Mouse (Mus musculus): Measurements from ENCODE around the gene Olfr1245. TPM values are rescaled to one million over a fixed set of nuclear protein-coding genes. Genes with fewer than 3 reads are reported as not detected.

The Olfr1245 gene
- total and polyA plus RNA-seq, 2 experiments from 2014 or later = not detected

DNA sequence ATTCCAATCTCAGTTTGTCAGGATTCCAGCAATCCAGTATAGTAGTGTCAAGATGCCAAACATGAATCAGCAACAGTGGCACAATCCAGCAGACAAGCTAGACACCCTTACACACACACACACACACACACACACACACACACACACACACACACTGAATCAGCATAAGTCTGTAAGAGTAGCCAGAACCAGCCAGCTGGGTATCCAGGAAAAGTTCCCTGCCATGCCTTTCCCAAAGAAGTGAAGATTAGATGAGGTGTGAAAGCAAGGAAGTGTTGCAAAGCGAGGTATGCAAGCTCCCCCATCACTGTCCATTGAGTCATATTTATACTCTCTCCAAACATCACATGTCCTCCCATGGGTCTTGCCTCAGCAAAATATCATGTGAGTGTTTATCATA, 38.3 kb downstream of the Olfr1245 start:
- 67% methylated on average over 1 of the region's 1 CpGs for WGBS
- no peak overlapping the region for H3K4me3 ChIP-seq (ENCODE audit: low read depth, low read length)
- ATAC-seq (ENCODE audit: low FRiP score) = no peak

DNA sequence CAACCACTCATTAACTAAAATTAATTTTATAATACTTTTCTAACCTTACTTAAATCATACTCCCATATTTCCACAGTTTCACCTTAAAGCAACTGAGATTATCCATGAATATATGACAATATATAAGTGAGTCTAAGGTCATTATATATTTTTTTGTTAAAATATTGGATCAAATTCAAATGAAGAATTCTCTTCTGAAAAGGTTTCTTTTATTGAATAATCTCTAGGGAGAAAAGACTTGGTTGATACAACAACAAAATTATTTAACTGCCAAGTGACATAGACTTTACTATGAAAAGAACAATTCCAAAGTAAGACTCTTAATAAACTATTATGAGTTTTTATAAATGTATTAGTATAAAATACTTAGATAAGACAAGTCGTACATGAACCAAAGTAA, 46.9 kb downstream of the Olfr1245 start, which contains the start of gene Olfr1243:
TSS of gene Olfr1243 (minus strand) at position 101 of the 400 bp plus-strand sequence.
- H3K36me3 ChIP-seq (ENCODE audit: insufficient read depth, low read length) = no peaks in the 10 kb centered on the region
- H3K4me1 ChIP-seq (ENCODE audit: insufficient read depth, low read length) = no peaks in the 10 kb centered on the region
- no peak for ATAC-seq (ENCODE audit: low FRiP score)
- no peak within 1 kb of the TSS for H3K4me2 ChIP-seq (ENCODE audit: low read depth, low read length, poor library complexity, severe bottlenecking)
- no peaks in the 10 kb centered on the region for H3K9me3 ChIP-seq (ENCODE audit: low read length)
- no peak for DNase-seq (ENCODE audit: low spot score)
- no peak within 1 kb of the TSS for H3K27ac ChIP-seq (ENCODE audit: low read depth, low read length)
- H3K27me3 ChIP-seq (ENCODE audit: insufficient read depth, low read length) = no peaks in the 10 kb centered on the region
- TF ChIP-seq CTCF (IDR thresholded peaks at IDR 0.05) = no peak
- no peak within 1 kb of the TSS for H3K9ac ChIP-seq (replicated peaks; ENCODE audit: low read length, poor library complexity, severe bottlenecking)
- no peak within 1 kb of the TSS for H3K4me3 ChIP-seq (ENCODE audit: low read depth, low read length)
- WGBS = 89% methylated on average over 1 of the region's 1 CpGs

More for the DNA sequence above, 38.3 kb downstream of the Olfr1245 start:
- no peak overlapping the region for H3K27ac ChIP-seq (ENCODE audit: low read depth, low read length)
- H3K4me2 ChIP-seq (ENCODE audit: low read depth, low read length, poor library complexity, severe bottlenecking) = no peak overlapping the region
- no peak overlapping the region for H3K9ac ChIP-seq (replicated peaks; ENCODE audit: low read length, poor library complexity, severe bottlenecking)
- H3K9me3 ChIP-seq (ENCODE audit: low read length) = no peaks in the 10 kb centered on the region
- no peak for DNase-seq (ENCODE audit: low spot score)
- no peak for TF ChIP-seq CTCF (IDR thresholded peaks at IDR 0.05)
- no peaks in the 10 kb centered on the region for H3K4me1 ChIP-seq (ENCODE audit: insufficient read depth, low read length)
- no peaks in the 10 kb centered on the region for H3K27me3 ChIP-seq (ENCODE audit: insufficient read depth, low read length)
- no peaks in the 10 kb centered on the region for H3K36me3 ChIP-seq (ENCODE audit: insufficient read depth, low read length)

Other genes starting within 250 kb of the Olfr1245 start
- not detected in 2 replicates for gene Olfr1232, start 248.8 kb downstream of the Olfr1245 start, total RNA-seq (2014; rRNA removed)
- not detected in 2 replicates for gene Olfr1232, start 248.8 kb downstream of the Olfr1245 start, polyA plus RNA-seq (2015; fragmentation: Nextera tagmentation; extraction: Ambion mirVana)
- gene Olfr1233, start 236.0 kb downstream of the Olfr1245 start, total RNA-seq (2014; rRNA removed) = not detected in 2 replicates
- not detected in 2 replicates for gene Olfr1233, start 236.0 kb downstream of the Olfr1245 start, polyA plus RNA-seq (2015; fragmentation: Nextera tagmentation; extraction: Ambion mirVana)
- gene Olfr1234, start 213.6 kb downstream of the Olfr1245 start, total RNA-seq (2014; rRNA removed) = not detected in 2 replicates
- not detected in 2 replicates for gene Olfr1234, start 213.6 kb downstream of the Olfr1245 start, polyA plus RNA-seq (2015; fragmentation: Nextera tagmentation; extraction: Ambion mirVana)
- not detected in 2 replicates for gene Olfr1238, start 168.8 kb downstream of the Olfr1245 start, total RNA-seq (2014; rRNA removed)
- not detected in 2 replicates for gene Olfr1238, start 168.8 kb downstream of the Olfr1245 start, polyA plus RNA-seq (2015; fragmentation: Nextera tagmentation; extraction: Ambion mirVana)
- not detected in 2 replicates for gene Olfr1239, start 158.0 kb downstream of the Olfr1245 start, total RNA-seq (2014; rRNA removed)
- gene Olfr1239, start 158.0 kb downstream of the Olfr1245 start, polyA plus RNA-seq (2015; fragmentation: Nextera tagmentation; extraction: Ambion mirVana) = not detected in 2 replicates
- gene Olfr1240, start 135.4 kb downstream of the Olfr1245 start, total RNA-seq (2014; rRNA removed) = not detected in 2 replicates
- gene Olfr1240, start 135.4 kb downstream of the Olfr1245 start, polyA plus RNA-seq (2015; fragmentation: Nextera tagmentation; extraction: Ambion mirVana) = not detected in 2 replicates
- not detected in 2 replicates for gene Olfr1241, start 91.3 kb downstream of the Olfr1245 start, total RNA-seq (2014; rRNA removed)
- gene Olfr1241, start 91.3 kb downstream of the Olfr1245 start, polyA plus RNA-seq (2015; fragmentation: Nextera tagmentation; extraction: Ambion mirVana) = not detected in 2 replicates
- gene Olfr1242, start 80.1 kb downstream of the Olfr1245 start, total RNA-seq (2014; rRNA removed) = not detected in 2 replicates
- not detected in 2 replicates for gene Olfr1242, start 80.1 kb downstream of the Olfr1245 start, polyA plus RNA-seq (2015; fragmentation: Nextera tagmentation; extraction: Ambion mirVana)
- not detected in 2 replicates for gene Olfr1243, start 47.0 kb downstream of the Olfr1245 start, total RNA-seq (2014; rRNA removed)
- not detected in 2 replicates for gene Olfr1243, start 47.0 kb downstream of the Olfr1245 start, polyA plus RNA-seq (2015; fragmentation: Nextera tagmentation; extraction: Ambion mirVana)
- gene Olfr1246, start 14.7 kb upstream of the Olfr1245 start, total RNA-seq (2014; rRNA removed) = not detected in 2 replicates
- not detected in 2 replicates for gene Olfr1246, start 14.7 kb upstream of the Olfr1245 start, polyA plus RNA-seq (2015; fragmentation: Nextera tagmentation; extraction: Ambion mirVana)
- not detected in 2 replicates for gene Olfr1247, start 35.7 kb upstream of the Olfr1245 start, total RNA-seq (2014; rRNA removed)
- gene Olfr1247, start 35.7 kb upstream of the Olfr1245 start, polyA plus RNA-seq (2015; fragmentation: Nextera tagmentation; extraction: Ambion mirVana) = not detected in 2 replicates
- gene Olfr1248, start 39.8 kb upstream of the Olfr1245 start, total RNA-seq (2014; rRNA removed) = not detected in 2 replicates
- not detected in 2 replicates for gene Olfr1248, start 39.8 kb upstream of the Olfr1245 start, polyA plus RNA-seq (2015; fragmentation: Nextera tagmentation; extraction: Ambion mirVana)
- gene Olfr1249, start 56.5 kb upstream of the Olfr1245 start, total RNA-seq (2014; rRNA removed) = not detected in 2 replicates
- not detected in 2 replicates for gene Olfr1249, start 56.5 kb upstream of the Olfr1245 start, polyA plus RNA-seq (2015; fragmentation: Nextera tagmentation; extraction: Ambion mirVana)
- gene Olfr1250, start 83.0 kb upstream of the Olfr1245 start, total RNA-seq (2014; rRNA removed) = not detected in 2 replicates
- gene Olfr1250, start 83.0 kb upstream of the Olfr1245 start, polyA plus RNA-seq (2015; fragmentation: Nextera tagmentation; extraction: Ambion mirVana) = not detected in 2 replicates
- gene Olfr1251, start 93.5 kb upstream of the Olfr1245 start, total RNA-seq (2014; rRNA removed) = not detected in 2 replicates
- not detected in 2 replicates for gene Olfr1251, start 93.5 kb upstream of the Olfr1245 start, polyA plus RNA-seq (2015; fragmentation: Nextera tagmentation; extraction: Ambion mirVana)
- not detected in 2 replicates for gene Olfr1252, start 146.6 kb upstream of the Olfr1245 start, total RNA-seq (2014; rRNA removed)
- gene Olfr1252, start 146.6 kb upstream of the Olfr1245 start, polyA plus RNA-seq (2015; fragmentation: Nextera tagmentation; extraction: Ambion mirVana) = not detected in 2 replicates
- not detected in 2 replicates for gene Olfr1253, start 178.6 kb upstream of the Olfr1245 start, total RNA-seq (2014; rRNA removed)
- gene Olfr1253, start 178.6 kb upstream of the Olfr1245 start, polyA plus RNA-seq (2015; fragmentation: Nextera tagmentation; extraction: Ambion mirVana) = not detected in 2 replicates
- gene Olfr1254, start 215.2 kb upstream of the Olfr1245 start, total RNA-seq (2014; rRNA removed) = not detected in 2 replicates
- not detected in 2 replicates for gene Olfr1254, start 215.2 kb upstream of the Olfr1245 start, polyA plus RNA-seq (2015; fragmentation: Nextera tagmentation; extraction: Ambion mirVana)
- not detected in 2 replicates for gene Olfr1255, start 233.6 kb upstream of the Olfr1245 start, total RNA-seq (2014; rRNA removed)
- not detected in 2 replicates for gene Olfr1255, start 233.6 kb upstream of the Olfr1245 start, polyA plus RNA-seq (2015; fragmentation: Nextera tagmentation; extraction: Ambion mirVana)